Mouse (Mus musculus) forebrain, embryonic 13.5 days (tissue): Measurements from ENCODE around the gene Ush2a. TPM values are rescaled to one million over a fixed set of nuclear protein-coding genes. Genes with fewer than 3 reads are reported as not detected.
A peak's percentile ranks its signal among the peaks of the same experiment; 100 is the strongest.

Experiments
- ATAC-seq: fragments of 200-750 bp; cut with Nextera tagmentation; 2 replicates; pipeline ENCODE4 v1.8.0; 2017
- H3K27ac ChIP-seq: fragments of 300-500 bp; sonication (generic); 2 replicates; pipeline ENCODE4 v1.5.1; 2015; ENCODE audit warnings: inconsistent platforms, mild to moderate bottlenecking, moderate library complexity
- H3K27me3 ChIP-seq: fragments of 300-500 bp; sonication (generic); 2 replicates; pipeline ENCODE4 v1.6.1; 2015; ENCODE audit warnings: mild to moderate bottlenecking, inconsistent platforms
- H3K36me3 ChIP-seq: fragments of 300-500 bp; sonication (generic); 2 replicates; pipeline ENCODE4 v1.6.1; 2015; ENCODE audit warnings: mild to moderate bottlenecking, inconsistent platforms; ENCODE audit not compliant: poor library complexity, severe bottlenecking
- H3K4me1 ChIP-seq: fragments of 300-500 bp; sonication (generic); 2 replicates; pipeline ENCODE4 v1.6.1; 2015; ENCODE audit warnings: inconsistent platforms
- H3K4me2 ChIP-seq: fragments of 300-500 bp; sonication (generic); 2 replicates; pipeline ENCODE4 v1.6.1; 2015; ENCODE audit warnings: inconsistent platforms, mild to moderate bottlenecking, moderate library complexity
- H3K4me3 ChIP-seq: fragments of 300-500 bp; sonication (generic); 2 replicates; pipeline ENCODE4 v1.5.1; 2015; ENCODE audit warnings: mild to moderate bottlenecking, inconsistent platforms
- H3K9ac ChIP-seq: fragments of 300-500 bp; sonication (generic); 2 replicates; pipeline ENCODE4 v1.6.1; 2015; ENCODE audit warnings: mild to moderate bottlenecking, inconsistent platforms
- H3K9me3 ChIP-seq: fragments of 300-500 bp; sonication (generic); replicated peaks from 2 replicates; pipeline ENCODE4 v1.6.1; 2016; ENCODE audit warnings: inconsistent platforms
- WGBS: fragments of 180-500 bp; shearing (Covaris S2); methylation state at CpG from one replicate; pipeline ENCODE4 v1.1.7; 2015; 5-methylcytosine and 5-hydroxymethylcytosine counted together
- polyA plus RNA-seq: library from polyadenylated mRNA; unstranded; fragments of >200 nt; fragmentation: Nextera tagmentation; extraction: Ambion mirVana; gene quantifications from 2 replicates; pipeline ENCODE4 v1.2.1, GENCODE M21; 2015

Ush2a gene
- polyA plus RNA-seq, 1 experiment from 2014 or later = 0.05 TPM

DNA sequence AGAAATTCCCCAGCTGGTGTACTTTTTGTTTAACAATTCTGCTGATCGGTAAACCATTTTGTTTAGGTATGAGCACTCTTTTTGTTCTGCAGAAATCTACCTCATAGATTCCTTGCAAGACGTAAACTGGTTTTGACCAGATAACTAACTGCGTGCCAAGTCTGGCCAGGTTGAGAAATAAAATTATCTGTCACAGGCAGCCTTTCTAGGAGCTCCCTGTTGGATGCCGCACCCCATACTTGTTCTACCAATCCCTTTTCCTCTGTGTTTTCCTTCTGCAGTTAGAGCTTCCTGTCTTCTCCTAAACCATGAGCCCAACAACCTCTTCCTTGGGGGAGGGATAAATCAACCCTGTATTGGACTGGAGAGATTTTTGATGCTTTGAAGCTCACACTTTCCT, 145.4 kb downstream of the Ush2a start:
- no peak overlapping the region for H3K4me2 ChIP-seq
- H3K9me3 ChIP-seq = no peaks in the 10 kb centered on the region
- no peaks in the 10 kb centered on the region for H3K4me1 ChIP-seq
- H3K27me3 ChIP-seq = no peaks in the 10 kb centered on the region
- H3K4me3 ChIP-seq = no peak overlapping the region
- H3K9ac ChIP-seq = no peak overlapping the region
- ATAC-seq = no peak
- WGBS = 97% methylated on average over 4 of the region's 4 CpGs
- no peak overlapping the region for H3K27ac ChIP-seq
- H3K36me3 ChIP-seq = no peaks in the 10 kb centered on the region

DNA sequence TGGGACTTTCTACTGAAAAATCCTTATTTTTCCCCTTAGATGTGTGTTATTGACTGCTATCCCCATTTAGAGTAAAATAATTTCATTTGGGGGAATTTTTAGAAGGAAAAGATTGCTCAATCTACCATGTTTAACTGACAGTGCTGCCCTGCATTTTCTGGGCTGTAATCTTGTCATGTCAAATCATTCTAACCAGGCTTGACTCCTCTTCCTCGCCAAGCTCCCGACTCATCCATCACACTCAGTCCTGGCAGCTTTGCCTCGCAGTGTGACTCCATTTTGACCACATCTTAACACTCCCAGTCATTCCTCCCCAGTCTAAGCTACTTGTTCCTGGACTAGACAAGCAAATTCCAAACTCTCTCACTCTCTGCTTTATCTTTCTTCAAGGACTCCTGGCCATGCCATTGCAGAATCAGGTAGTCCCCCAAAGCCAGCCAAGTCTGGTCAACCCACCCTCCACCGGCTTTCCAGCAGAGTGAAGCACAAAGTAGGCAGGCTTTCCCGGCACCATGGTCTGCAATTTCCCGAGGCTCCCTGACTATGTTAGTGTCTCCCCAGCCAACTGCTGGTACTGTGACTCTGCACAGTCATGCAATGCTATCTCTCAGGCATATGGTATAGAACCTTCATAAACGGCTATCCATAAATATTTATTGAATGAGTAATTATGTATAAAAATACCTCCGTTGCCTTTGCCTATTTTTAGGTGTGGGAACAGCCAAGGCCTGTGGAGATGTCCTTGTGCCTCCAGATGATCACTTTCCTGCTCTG, 146.0 kb downstream of the Ush2a start:
- Histone ChIP-seq H3K27me3 (no peaks in the 10 kb centered on the region), H3K4me3 (no peak overlapping the region), H3K36me3 (no peaks in the 10 kb centered on the region), H3K4me1 (no peaks in the 10 kb centered on the region), H3K9ac (no peak overlapping the region), H3K27ac (no peak overlapping the region), H3K4me2 (no peak overlapping the region), H3K9me3 (no peaks in the 10 kb centered on the region)
- 88% methylated on average over 8 of the region's 8 CpGs for WGBS
- ATAC-seq = no peak

DNA sequence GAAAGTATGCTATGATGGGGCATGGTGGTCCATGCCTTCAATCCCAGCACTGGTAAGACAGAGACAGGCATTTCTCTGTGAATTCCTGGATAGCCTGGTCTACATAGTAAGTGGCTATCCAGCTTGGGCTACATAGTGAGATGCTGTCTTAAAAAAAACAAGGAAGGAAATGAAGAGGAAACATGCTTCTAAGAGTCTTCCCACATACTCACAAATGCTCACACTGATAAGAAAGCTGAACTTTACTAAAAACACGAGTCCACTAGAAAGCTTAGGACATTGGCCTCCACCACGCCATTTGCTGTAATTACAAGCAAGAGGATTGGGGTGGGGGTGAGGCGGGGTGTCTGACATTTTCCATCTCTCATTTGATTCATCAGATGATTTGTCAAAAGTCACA, 148.7 kb downstream of the Ush2a start:
- H3K27me3 ChIP-seq = no peaks in the 10 kb centered on the region
- no peak overlapping the region for H3K27ac ChIP-seq
- 94% methylated on average over 3 of the region's 3 CpGs for WGBS
- no peaks in the 10 kb centered on the region for H3K4me1 ChIP-seq
- H3K4me2 ChIP-seq = no peak overlapping the region
- H3K4me3 ChIP-seq = no peak overlapping the region
- ATAC-seq = no peak
- no peaks in the 10 kb centered on the region for H3K9me3 ChIP-seq
- no peaks in the 10 kb centered on the region for H3K36me3 ChIP-seq
- no peak overlapping the region for H3K9ac ChIP-seq

DNA sequence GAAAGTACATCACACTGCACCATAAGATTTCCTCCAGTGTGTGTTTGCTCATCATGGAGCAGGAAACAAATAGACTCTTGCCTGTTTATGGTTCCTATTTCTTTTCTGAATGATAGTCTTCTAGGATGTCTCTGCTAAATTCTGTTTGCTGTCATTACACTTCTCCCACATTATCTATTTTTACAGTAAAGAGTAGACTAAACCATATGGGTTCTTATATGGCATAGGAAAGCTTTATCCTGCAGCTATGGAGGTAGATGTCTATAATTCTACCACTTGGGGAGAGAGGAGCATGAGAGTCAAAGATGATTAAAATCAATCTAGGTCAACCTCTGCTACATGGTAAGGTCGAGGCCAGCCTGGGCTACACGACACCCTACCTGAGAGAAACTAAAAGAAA, 158.7 kb downstream of the Ush2a start:
- no peak overlapping the region for H3K4me2 ChIP-seq
- H3K27ac ChIP-seq = no peak overlapping the region
- H3K4me3 ChIP-seq = no peak overlapping the region
- H3K9me3 ChIP-seq = no peaks in the 10 kb centered on the region
- H3K9ac ChIP-seq = no peak overlapping the region
- 86% methylated on average over 2 of the region's 2 CpGs for WGBS
- no peaks in the 10 kb centered on the region for H3K27me3 ChIP-seq
- no peaks in the 10 kb centered on the region for H3K4me1 ChIP-seq
- H3K36me3 ChIP-seq = no peaks in the 10 kb centered on the region
- ATAC-seq = no peak

DNA sequence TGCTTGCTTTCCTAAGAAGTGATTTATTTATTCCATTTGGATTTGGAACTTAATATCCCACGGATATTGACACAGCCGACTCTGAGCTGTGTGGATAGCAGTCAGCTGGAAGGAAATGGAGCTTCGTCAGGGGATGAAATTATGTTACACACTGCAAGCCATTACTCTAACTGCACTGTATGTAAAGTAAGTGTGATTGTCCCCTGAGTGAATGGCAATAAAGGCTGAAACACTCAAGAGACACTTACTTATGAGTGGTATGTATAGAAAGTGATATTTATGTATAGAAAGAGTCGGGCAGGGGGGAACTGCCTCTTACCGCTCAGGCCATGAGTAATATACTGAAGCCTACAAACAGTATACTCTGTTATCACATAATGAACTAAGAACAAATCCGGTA, 166.3 kb downstream of the Ush2a start:
- WGBS = 83% methylated on average over 6 of the region's 6 CpGs
- ATAC-seq = no peak
- no peak overlapping the region for H3K9ac ChIP-seq
- H3K4me3 ChIP-seq = no peak overlapping the region
- no peak overlapping the region for H3K4me2 ChIP-seq
- no peaks in the 10 kb centered on the region for H3K27me3 ChIP-seq
- H3K4me1 ChIP-seq = peaks cover 6% of the 10 kb centered on the region; the same call in 1 of the 2 replicates
- no peaks in the 10 kb centered on the region for H3K9me3 ChIP-seq
- no peaks in the 10 kb centered on the region for H3K36me3 ChIP-seq
- no peak overlapping the region for H3K27ac ChIP-seq

DNA sequence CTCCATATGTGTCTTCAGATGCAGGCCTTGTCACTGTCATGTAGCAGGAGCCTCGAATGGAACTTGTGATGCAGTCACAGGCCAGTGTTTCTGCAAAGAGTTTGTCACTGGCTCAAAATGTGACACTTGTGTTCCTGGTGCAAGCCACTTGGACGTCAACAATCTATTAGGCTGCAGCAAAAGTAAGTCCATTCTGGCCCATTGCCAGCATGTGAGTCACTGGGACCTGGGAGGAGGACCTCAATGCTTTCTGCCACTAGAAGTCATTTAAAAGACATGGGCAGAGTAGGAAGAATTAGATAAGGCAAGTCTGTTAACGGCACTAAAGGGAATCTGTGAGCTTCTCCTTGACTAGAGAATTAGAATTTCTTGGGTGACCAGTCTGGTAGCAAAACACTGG, 168.9 kb downstream of the Ush2a start:
- no peak overlapping the region for H3K27ac ChIP-seq
- H3K9me3 ChIP-seq = no peaks in the 10 kb centered on the region
- H3K27me3 ChIP-seq = no peaks in the 10 kb centered on the region
- ATAC-seq = no peak
- WGBS = 58% methylated on average over 3 of the region's 3 CpGs
- no peaks in the 10 kb centered on the region for H3K36me3 ChIP-seq
- H3K4me3 ChIP-seq = no peak overlapping the region
- H3K4me2 ChIP-seq = no peak overlapping the region
- H3K9ac ChIP-seq = no peak overlapping the region
- peaks cover 6% of the 10 kb centered on the region; the same call in 1 of the 2 replicates for H3K4me1 ChIP-seq

DNA sequence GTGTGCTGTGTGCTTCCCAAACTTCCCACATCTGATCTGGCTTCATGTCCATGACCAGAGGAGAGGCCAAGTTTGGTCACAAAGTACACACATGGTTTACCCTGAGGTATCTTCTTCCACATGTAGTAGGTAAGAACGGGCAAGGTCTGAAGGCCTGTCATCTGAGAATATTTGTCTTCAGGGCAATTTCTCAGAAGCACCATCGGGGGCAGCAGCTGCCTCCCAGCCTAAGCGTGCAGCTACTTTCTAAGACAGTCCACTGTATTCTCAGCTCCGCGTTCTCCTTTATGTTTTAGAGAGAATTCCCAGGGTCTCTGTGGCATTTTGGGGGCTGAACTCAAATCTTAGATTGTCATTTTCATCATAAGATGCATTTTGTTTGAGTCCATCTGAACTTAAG, 186.1 kb downstream of the Ush2a start:
- H3K4me1 ChIP-seq = no peaks in the 10 kb centered on the region
- no peak overlapping the region for H3K4me2 ChIP-seq
- peaks cover 4% of the 10 kb centered on the region; the same call in 1 of the 2 replicates for H3K27me3 ChIP-seq
- no peak overlapping the region for H3K9ac ChIP-seq
- no peak for ATAC-seq
- 84% methylated on average over 5 of the region's 5 CpGs for WGBS
- no peaks in the 10 kb centered on the region for H3K9me3 ChIP-seq
- H3K36me3 ChIP-seq = no peaks in the 10 kb centered on the region
- no peak overlapping the region for H3K4me3 ChIP-seq
- no peak overlapping the region for H3K27ac ChIP-seq

DNA sequence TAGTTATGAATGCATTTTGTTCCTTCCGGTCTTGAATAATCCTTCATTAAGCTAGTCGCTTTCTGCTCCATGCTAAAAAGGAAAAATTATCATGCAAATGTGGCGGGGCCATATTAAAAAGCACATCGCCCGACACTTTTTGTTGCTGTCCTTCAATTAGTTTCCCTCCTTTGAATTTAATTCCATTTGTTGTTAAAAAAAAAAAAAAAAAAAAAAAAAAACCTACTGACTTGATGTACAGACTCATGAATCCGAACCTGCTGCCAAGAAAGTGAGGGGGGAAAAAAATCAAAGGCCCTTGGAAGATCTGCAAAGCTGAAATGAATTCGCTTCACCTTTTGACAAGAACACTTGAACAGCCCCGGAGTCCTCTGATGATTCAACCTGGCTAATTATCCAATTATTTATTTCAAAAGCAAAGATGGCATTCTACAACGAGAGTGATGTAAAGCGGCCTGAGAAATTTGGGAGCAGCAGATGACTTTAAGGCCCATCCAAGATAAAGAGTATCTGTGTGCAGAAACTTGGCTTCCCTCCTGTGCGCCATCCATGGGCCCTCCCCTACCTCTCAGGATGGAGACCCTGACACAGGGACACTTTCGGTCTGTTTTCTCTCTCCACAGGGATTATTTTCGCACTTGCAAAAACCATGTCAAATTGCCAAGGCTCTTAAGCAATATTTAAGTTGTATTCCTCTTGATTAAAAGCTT, 194.8 kb downstream of the Ush2a start:
- WGBS = 15% methylated on average over 13 of the region's 13 CpGs
- Histone ChIP-seq H3K9ac (no peak overlapping the region), H3K27me3 (peaks cover 28% of the 10 kb centered on the region), H3K4me1 (peaks cover 32% of the 10 kb centered on the region), H3K4me3 (no peak overlapping the region), H3K27ac (no peak overlapping the region), H3K4me2 (peak overlapping the region; percentile 34), H3K36me3 (no peaks in the 10 kb centered on the region), H3K9me3 (no peaks in the 10 kb centered on the region)
- ATAC-seq = peak; percentile 66; the same call in 1 of the 2 replicates

DNA sequence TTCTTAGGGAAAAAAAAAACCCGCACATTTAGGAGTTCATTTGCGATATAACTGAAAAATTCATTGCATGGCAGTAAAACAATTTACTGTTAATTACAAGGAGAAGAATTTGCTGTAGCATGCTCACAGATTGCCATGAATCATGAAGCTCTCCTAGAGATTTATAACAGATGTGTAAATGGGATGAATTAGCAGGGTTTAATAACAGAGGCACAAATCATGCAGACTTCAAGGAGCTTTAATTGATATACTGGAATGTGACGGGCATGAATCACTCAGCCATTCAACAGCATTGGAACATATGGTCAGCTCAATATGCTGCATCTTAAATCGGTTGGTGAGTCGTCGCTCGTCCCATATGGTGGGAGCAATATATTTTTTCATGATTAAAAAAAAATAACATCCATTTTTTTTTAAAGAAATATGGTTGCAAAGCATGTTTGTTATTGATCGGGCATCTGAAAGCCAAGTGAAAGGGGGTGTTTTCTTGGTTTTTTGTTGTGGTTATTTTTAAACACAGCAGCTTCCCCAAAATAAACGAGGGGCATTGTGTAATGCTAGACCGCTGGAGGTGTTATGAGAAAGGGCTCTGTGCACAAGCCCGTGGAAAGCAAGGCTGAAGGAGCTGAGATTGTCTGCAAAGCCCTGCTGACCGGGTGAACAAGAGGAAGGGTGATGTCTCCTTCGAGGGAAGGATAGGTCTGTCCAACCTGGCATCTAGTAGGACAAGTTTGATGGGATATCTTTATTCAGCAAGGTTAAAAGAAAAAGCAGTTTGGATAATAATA, 195.6 kb downstream of the Ush2a start:
- ATAC-seq = peak; percentile 78
- Histone ChIP-seq H3K9me3 (no peaks in the 10 kb centered on the region), H3K4me3 (no peak overlapping the region), H3K4me1 (peaks cover 32% of the 10 kb centered on the region), H3K9ac (no peak overlapping the region), H3K27me3 (peaks cover 28% of the 10 kb centered on the region), H3K27ac (peak overlapping the region; percentile 52; the same call in 1 of the 2 replicates), H3K36me3 (no peaks in the 10 kb centered on the region), H3K4me2 (peak overlapping the region; percentile 27; the same call in 1 of the 2 replicates)
- 24% methylated on average over 13 of the region's 13 CpGs for WGBS

DNA sequence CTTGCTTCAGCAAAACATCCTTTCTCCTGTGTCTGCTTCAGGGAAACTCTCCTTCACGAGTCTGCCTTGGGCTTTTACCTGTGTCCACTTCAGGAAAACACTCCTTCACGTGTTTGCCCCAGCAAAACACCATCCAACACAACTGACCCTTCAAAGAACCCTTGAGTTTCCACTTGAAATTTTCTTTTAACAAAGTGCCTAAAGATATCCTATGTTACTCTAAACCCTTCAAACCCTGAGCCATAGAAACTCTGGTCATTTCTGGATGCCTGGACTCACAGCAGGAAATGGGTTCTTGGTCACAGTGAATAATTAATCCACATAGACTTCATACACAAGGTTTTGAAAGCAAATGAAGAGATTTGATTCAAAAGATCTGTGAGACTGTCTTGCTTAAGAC, 199.4 kb downstream of the Ush2a start:
- H3K27ac ChIP-seq = no peak overlapping the region
- no peaks in the 10 kb centered on the region for H3K36me3 ChIP-seq
- peaks cover 22% of the 10 kb centered on the region for H3K4me1 ChIP-seq
- ATAC-seq = no peak
- H3K4me3 ChIP-seq = no peak overlapping the region
- H3K9me3 ChIP-seq = no peaks in the 10 kb centered on the region
- WGBS = 75% methylated on average over 2 of the region's 2 CpGs
- H3K4me2 ChIP-seq = no peak overlapping the region
- H3K9ac ChIP-seq = no peak overlapping the region
- H3K27me3 ChIP-seq = peaks cover 8% of the 10 kb centered on the region; the same call in 1 of the 2 replicates

DNA sequence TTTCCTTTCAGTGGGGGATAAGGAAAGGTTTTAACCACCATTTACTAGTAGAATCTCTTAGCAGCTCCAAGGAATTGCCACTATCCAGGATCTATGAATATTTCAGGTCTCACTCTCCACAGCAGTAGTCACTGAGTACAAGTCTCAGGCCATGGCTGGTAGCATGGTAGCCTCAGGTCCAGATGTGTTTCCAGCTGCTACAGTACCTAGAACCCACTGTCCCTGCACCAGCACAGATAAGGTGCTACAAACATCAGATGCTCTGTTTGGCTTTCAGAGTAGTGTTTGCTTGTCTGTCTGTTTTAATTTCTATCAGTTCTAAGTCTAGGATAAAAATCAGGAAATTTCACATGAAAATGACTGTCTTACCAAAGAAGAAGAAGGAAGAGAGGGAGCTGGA, 202.8 kb downstream of the Ush2a start:
- Histone ChIP-seq H3K9me3 (no peaks in the 10 kb centered on the region), H3K4me1 (no peaks in the 10 kb centered on the region), H3K36me3 (no peaks in the 10 kb centered on the region), H3K4me3 (no peak overlapping the region), H3K9ac (no peak overlapping the region), H3K4me2 (no peak overlapping the region), H3K27ac (no peak overlapping the region), H3K27me3 (peaks cover under 1% of the 10 kb centered on the region; the same call in 1 of the 2 replicates)
- ATAC-seq = no peak

DNA sequence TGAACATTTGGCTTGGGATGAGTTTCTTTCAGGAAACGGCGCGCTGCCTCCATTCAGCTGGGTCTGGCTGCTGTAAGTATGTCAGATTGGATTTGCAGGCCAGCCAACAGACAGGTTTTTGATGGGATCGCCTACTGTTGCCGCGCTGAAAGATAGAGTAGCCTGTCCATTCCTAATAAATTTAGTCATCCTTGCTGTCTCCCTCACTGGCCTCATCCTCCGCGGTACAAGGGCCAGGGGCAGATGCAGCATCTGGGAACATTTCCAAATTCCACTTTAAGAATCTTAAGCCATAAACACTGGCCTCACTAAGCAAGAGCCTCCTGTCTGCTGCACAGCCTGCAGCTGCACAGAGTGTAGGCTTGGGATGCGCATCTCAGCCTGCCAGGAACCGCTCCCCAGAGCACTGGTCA, 206.6 kb downstream of the Ush2a start:
- H3K9me3 ChIP-seq = no peaks in the 10 kb centered on the region
- H3K9ac ChIP-seq = no peak overlapping the region
- H3K27ac ChIP-seq = no peak overlapping the region
- no peaks in the 10 kb centered on the region for H3K27me3 ChIP-seq
- H3K36me3 ChIP-seq = no peaks in the 10 kb centered on the region
- ATAC-seq = no peak
- no peak overlapping the region for H3K4me3 ChIP-seq
- WGBS = 82% methylated on average over 10 of the region's 10 CpGs
- no peak overlapping the region for H3K4me2 ChIP-seq
- no peaks in the 10 kb centered on the region for H3K4me1 ChIP-seq
